Mouse (Mus musculus) spleen, postnatal 10 days (tissue): ENCODE measurements around the gene Olfr353.

Experiments used
- DNase-seq, 2 experiments: peaks; one replicate each; pipeline ENCODE4 v3.0.0; 2021 to 2022; ENCODE audit warnings: low spot score in 2 of 2

Gene Olfr353

GRCm38 (mm10) chr2:36892836-36893235, at the start of gene Olfr353:
TSS of gene Olfr353 (minus strand) at chr2:36892936.
- no peak for DNase-seq

DNA sequence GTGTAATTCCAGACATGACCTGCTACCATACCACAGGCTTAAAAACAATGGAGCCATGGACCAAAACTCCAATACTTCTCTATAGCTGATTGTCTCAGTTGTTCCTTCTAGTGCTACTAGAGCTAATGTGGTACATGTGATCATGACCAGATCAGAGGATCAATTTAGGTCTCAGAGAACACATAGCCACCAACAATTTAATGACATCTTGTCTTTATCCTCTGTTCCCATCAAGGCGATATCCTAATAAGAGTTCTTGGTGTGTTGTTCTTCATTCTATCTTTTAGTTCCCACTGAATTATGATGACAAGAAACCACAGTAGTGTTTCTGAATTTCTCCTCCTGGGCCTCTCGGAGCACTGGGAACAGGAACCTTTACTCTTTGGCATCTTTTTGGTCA, 44.1 kb upstream of the Olfr353 start, which contains the start of gene Olfr356:
Gene Olfr356, plus strand, starts transcription at position 301 of the 400 bp plus-strand sequence.
- no peak for DNase-seq

DNA sequence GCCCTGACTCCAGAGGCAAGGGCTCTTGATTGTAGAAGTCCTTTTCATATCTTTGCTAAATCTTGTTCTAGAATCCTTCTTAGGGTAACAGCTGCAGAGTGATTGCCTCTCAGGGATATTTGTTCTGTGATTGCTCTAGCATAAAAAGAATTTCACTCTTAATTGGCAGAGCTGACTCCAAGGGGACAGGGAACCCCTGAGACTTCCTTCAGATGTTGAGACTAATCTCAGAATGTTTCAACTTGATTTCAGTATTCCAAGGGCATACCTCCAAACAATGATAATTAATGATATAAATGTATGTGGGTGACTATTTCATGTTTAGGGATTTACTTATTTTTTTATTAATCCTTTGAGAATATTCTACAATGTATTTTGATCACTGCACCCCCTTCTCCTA, 36.1 kb upstream of the Olfr353 start, which contains the start of gene Olfr355:
Gene Olfr355, minus strand, starts transcription at position 101 of the 400 bp plus-strand sequence.
- DNase-seq, result no peak

- DNase-seq, result no peak
Measured at GRCm38 (mm10) chr2:36905380-36905779, 12.6 kb upstream of the Olfr353 start, which contains the start of gene Olfr354. TSS of gene Olfr354 (plus strand) at chr2:36905680.

- DNase-seq, result no peak
Measured at GRCm38 (mm10) chr2:36897114-36897513, 4.4 kb upstream of the Olfr353 start.

GRCm38 (mm10) chr2:36868160-36868559, 24.6 kb downstream of the Olfr353 start, which contains the start of gene Olfr352:
TSS of gene Olfr352 (plus strand) at chr2:36868460.
- DNase-seq, result no peak

DNA sequence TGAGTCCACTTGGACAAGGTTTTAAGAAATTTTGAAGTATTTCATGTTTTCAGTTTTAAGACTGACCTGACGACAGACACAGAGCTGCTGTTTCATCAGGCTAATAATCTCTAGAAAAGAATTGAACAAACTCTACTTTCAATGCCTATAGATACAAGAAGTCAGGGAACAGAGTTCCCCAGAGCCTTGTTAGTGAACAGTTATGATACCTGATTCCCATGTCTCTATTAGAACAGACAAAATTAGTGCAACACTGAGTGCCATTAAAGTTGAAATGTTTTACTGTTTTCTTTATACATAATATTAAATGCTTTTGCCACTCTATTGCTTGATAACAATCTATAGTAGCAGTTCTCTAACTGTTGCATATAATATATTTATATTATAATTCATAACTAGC, 30.2 kb downstream of the Olfr353 start, which contains the start of gene Olfr351:
Gene Olfr351, minus strand, starts transcription at position 101 of the 400 bp plus-strand sequence.
- no peak for DNase-seq

DNA sequence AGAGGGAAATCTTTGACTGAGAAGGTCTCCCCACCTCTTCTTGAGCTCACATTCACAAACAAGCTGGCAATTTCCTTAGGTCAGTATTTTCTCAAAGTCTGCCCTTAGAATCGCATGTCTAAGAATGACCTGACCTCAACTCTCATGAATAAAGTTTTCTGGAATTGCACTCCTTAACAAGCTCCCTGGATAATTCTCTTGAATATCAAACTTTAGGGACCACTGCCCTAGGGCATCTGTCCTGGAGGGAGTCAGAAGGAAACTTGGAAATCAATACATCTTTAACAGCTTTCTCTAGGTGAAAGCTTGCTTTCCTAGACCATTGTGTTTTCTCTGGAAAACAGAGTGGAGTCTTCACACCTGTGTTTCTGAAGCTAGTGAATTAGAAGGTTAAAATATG, 46.7 kb downstream of the Olfr353 start, which contains the start of gene Olfr350:
Gene Olfr350, plus strand, starts transcription at position 301 of the 400 bp plus-strand sequence.
- DNase-seq, result no peak
